Mouse (Mus musculus) CD4-positive helper T cell, adult 2 months (primary cell): ENCODE results near the gene Eef1akmt1.

Source experiments
- DNase-seq: peaks from one replicate; pipeline ENCODE4 v3.0.0-alpha.2; 2012; ENCODE audit warnings: low read depth, missing footprints, low spot score

Gene Eef1akmt1

GRCm38 (mm10) chr14:57547062-57547461 lies 24.4 kb downstream of the Eef1akmt1 start:
- no peak for DNase-seq

- no peak for DNase-seq
Observed at GRCm38 (mm10) chr14:57546557-57547021, 24.8 kb downstream of the Eef1akmt1 start.

- no peak for DNase-seq
Observed at GRCm38 (mm10) chr14:57546131-57546530, 25.3 kb downstream of the Eef1akmt1 start.

- no peak for DNase-seq
Observed at GRCm38 (mm10) chr14:57545526-57545925, 25.9 kb downstream of the Eef1akmt1 start.

- DNase-seq = no peak
Observed at GRCm38 (mm10) chr14:57543420-57544039, 27.9 kb downstream of the Eef1akmt1 start.

GRCm38 (mm10) chr14:57542231-57542630 lies 29.2 kb downstream of the Eef1akmt1 start:
- no peak for DNase-seq

GRCm38 (mm10) chr14:57540683-57541082 lies 30.7 kb downstream of the Eef1akmt1 start:
- DNase-seq = no peak

- no peak for DNase-seq
Observed at GRCm38 (mm10) chr14:57537261-57538015, 34.0 kb downstream of the Eef1akmt1 start.

GRCm38 (mm10) chr14:57536820-57537219 lies 34.6 kb downstream of the Eef1akmt1 start:
- no peak for DNase-seq

GRCm38 (mm10) chr14:57535646-57536045 lies 35.8 kb downstream of the Eef1akmt1 start:
- no peak for DNase-seq

- DNase-seq = no peak
Observed at GRCm38 (mm10) chr14:57534961-57535360, 36.5 kb downstream of the Eef1akmt1 start.

- no peak for DNase-seq
Observed at GRCm38 (mm10) chr14:57534346-57534745, 37.1 kb downstream of the Eef1akmt1 start.

- no peak for DNase-seq
Observed at GRCm38 (mm10) chr14:57533841-57534240, 37.6 kb downstream of the Eef1akmt1 start.

GRCm38 (mm10) chr14:57533214-57533613 lies 38.2 kb downstream of the Eef1akmt1 start:
- DNase-seq = peak; percentile 21

GRCm38 (mm10) chr14:57532577-57532976 lies 38.8 kb downstream of the Eef1akmt1 start:
- no peak for DNase-seq

- DNase-seq = no peak
Observed at GRCm38 (mm10) chr14:57529786-57530515, 41.5 kb downstream of the Eef1akmt1 start.

GRCm38 (mm10) chr14:57529086-57529785 lies 42.2 kb downstream of the Eef1akmt1 start:
- DNase-seq = no peak

- DNase-seq = no peak
Observed at GRCm38 (mm10) chr14:57527598-57527997, 43.8 kb downstream of the Eef1akmt1 start.

- no peak for DNase-seq
Observed at GRCm38 (mm10) chr14:57527122-57527521, 44.3 kb downstream of the Eef1akmt1 start.

- no peak for DNase-seq
Observed at GRCm38 (mm10) chr14:57526050-57526623, 45.3 kb downstream of the Eef1akmt1 start.

GRCm38 (mm10) chr14:57525388-57526049 lies 45.9 kb downstream of the Eef1akmt1 start:
- peak; percentile 67 for DNase-seq
